Mouse (Mus musculus): Measurements from ENCODE around the gene Setd6.

DNA sequence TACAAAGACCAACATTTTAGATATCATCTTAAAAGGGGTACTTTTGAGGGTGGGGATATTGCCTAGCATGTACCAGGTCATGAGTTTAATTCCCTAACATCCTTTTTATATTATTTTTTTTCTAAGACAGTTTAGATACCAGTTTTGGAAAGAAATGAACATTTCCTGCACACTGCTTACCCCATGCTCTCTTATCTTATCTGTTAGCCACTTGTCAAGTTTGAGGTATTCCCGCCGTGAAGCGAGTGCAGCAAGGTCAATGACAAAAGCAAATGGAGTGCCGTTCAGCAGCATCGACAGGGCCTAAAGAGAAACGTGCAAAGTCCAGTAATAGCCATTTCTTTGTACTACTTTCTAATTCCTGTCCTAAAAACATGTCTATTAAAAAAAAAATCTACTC, 44.6 kb downstream of the Setd6 start:
- TF ChIP-seq MYOG (IDR thresholded peaks at IDR 0.05; ENCODE audit: control insufficient read depth, extremely low read depth, insufficient read length) (no peak), CTCF (IDR thresholded peaks at IDR 0.05; ENCODE audit: control insufficient read depth, insufficient read depth, insufficient read length) (no peak)
